Mouse (Mus musculus): ENCODE results near the gene Bcl6. TPM values are rescaled to one million over a fixed set of nuclear protein-coding genes. Genes with fewer than 3 reads are reported as not detected.

Gene Bcl6
- total RNA-seq, 2 experiments from 2014 or later, result 50.6 to 61.2 TPM

DNA sequence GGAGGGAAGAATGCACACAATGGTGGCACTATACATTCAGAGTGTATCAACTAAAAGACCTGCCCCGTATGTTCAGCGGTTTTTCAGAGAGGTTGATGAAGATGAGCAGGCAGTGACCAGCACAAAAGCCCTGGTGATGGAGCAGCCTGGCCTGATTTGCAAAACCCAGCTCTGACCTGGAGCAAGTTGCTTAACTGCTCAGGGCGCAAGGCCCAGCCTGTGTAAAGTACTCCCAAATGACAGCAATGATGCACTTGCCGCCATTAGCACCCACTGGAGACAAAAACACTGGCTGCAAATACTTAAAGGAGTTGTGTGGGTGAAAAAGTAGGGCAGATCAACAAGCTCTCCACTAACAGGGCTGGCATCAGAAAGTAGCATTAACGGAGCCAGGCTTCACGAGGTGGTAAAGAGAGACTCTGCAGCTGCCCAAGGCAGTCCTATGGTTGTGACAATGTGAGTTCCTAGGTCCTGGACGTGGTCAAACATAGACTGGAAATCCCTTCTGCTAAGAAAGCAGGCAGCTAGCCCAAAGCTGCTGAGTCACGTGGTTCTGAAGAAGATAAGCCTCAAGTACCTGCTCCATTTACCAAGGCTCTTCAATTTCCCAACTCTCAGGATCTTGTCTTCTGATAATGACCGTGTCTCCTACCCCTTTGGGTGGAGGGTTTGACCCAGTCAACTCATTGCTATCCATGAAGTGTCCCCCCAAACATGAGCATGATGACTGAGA lies 14.9 kb downstream of the Bcl6 start:
- DNase-seq (ENCODE audit: low spot score), result no peak

DNA sequence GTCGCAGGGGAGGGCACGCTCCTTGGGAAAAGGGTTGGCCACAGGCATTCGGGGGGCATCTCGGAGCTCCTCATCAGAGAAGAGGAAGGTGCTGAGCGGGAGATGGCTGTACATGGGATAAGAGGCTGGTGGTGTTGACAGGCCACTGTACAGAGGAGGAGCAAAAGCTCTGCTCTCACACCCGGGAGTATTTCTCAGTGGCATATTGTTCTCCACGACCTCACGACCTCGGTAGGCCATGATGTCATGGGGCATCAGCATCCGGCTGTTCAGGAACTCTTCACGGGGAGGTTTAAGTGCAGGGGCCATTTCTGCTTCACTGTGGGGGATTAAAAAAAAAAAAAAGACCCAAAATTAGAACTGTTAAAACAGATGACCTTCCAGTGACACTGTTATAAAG lies 15.8 kb downstream of the Bcl6 start:
- DNase-seq (ENCODE audit: low spot score), result no peak

DNA sequence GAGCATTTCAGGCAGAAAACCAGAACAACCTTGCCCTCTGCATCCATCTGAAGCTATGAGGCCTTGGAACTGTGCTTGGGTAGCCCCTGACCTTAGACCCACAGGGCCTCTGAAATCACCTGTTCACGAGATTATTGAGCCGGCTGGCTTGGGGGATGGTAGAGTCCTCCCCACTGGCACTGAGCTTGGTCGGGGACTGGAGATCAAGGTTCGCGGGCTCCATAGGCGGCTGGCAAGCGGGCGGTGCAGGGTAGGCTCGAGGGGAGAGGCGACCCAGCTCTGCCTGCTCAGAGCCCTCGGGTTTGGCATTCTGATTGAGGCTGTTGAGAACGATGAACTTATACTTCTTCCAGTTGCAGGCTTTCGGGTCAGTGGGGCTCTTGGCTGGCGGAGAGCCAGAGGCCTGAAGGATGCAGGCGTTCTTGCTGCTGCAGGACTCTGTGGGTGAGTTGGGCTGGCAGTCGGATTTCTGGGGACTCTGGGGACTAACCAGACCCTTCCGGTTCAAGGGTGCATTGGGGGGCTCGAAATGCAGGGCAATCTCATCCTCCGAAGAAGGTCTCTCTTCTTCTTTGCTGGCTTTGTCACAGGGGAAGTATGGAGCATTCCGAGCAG lies 16.4 kb downstream of the Bcl6 start:
- DNase-seq (ENCODE audit: low spot score), result no peak

DNA sequence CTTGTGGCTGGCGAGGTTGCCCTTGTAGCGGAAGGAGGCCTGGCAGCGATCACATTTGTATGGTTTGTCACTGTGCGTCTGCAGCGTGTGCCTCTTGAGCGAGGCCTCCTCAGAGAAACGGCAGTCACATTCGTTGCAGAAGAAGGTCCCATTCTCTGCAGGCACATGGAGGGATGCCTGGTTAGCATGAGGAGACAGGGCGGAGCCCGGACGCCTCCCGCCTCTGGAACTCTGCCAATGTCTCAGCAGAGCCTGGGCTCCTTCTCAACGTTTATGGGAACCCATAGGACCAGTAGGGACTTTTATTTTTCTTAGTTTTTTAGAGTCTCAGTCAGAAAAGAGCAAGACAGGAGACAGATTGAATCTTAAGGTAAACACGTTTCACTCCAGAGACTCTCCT lies 18.7 kb downstream of the Bcl6 start:
- no peak for DNase-seq (ENCODE audit: low spot score)

- no peak for DNase-seq (ENCODE audit: low spot score)
These were observed 19.8 kb downstream of the Bcl6 start for GRCm38 (mm10) chr16:23968888-23969287.

DNA sequence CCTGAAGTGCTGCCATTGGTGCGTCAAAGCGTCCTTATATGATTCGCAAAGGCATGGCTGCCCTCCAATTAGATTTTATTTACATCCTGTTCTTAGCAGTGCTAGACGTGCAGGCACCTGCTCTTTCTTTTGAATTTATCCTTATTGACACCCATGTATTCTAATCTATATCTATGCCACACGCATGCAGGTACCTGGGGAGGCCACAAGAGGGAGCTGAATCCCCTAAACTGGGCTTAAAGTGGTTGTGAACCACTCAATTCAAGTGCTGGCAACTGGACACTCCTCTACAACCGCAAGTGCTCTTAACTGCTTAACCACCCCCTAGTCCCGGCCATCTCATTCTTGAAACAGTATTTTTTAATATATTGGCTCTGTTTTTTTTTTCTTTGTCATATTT lies 21.4 kb downstream of the Bcl6 start:
- DNase-seq (ENCODE audit: low spot score), result no peak

DNA sequence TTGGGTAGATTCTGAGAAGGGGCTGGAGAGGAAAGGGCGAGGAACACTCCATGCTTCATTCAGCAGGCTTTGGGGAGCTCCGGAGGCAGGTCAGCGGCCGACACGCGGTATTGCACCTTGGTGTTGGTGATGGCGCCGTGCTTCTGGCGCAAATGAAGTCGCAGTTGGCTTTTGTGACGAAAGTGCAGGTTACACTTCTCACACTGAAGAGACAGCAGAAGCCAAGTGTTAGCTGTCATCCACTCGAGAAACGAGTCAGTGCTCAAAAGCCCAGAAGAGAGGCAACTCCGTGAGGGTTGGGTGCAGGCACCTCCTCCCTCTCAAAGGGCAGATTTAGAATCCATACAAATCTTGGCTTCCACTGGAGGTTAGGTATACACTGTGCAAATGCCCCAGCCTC lies 22.6 kb downstream of the Bcl6 start:
- no peak for DNase-seq (ENCODE audit: low spot score)

DNA sequence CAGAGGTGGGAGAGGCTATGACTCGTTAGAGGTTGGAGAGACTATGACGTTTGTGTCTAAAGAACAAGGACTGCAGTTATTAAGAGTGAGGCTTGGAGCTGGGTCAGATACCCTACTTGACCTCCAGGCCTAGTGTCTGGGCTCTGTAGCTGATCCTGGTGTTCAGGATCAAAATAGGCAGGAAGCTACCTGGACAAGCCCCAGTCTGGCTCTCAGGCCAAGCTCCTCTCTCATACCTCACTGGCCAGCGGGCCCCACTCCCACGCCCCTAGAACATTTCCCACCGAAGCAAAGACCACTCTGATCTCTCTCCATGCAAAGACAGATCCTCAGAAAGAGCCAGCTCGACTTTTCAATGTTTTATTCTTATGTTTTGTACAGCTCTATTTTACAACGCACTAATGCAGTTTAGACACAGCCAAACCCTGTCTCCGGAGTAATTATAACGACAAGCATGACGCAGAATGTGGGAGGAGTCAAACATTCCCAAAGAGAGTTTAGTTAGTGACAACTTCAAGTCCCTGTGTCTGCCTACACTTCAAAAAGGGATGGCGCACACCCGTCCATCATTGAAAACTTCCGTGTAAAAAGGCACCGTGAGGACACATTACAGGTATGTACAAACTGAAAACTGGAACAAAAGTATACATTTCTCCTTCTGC lies 23.8 kb downstream of the Bcl6 start:
- DNase-seq (ENCODE audit: low spot score), result no peak

DNA sequence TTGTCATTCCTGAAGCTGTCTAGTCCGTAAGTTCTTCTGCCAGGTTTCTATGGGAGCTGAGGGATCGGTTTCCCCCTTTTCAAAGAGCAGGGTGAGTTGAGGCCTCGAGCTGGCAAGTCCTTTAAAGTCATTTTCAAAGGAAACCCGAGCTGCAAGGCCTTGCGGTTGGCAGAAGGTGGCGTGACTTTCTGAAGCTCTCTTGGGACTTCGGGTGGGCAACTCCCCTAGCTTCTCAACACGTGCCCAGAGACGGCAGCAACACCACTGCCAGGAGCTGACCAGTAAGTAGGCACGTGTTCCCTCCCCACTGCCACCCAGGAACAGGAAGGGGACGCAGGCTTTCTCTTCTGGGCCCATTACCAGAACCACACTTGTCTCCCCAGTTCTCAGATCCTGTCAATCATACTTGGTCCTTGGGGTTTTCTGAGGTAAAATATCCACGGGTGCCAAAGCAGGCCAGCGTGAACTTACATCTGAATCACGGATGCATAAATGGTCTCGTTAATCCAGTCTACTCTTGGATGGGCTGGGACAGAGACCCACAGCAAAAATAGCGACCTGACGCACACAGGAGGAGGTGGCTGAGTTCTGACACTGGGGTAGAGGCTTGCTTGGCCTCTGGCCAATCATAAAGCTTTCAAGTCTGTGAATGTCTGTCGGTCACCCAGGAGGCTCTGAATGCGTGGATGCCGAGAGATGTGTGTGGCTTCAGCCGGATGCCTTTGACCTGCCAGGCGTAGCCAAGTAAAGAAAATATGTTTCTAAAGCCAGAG lies 24.6 kb downstream of the Bcl6 start:
- DNase-seq (ENCODE audit: low spot score), result peak; percentile 66

DNA sequence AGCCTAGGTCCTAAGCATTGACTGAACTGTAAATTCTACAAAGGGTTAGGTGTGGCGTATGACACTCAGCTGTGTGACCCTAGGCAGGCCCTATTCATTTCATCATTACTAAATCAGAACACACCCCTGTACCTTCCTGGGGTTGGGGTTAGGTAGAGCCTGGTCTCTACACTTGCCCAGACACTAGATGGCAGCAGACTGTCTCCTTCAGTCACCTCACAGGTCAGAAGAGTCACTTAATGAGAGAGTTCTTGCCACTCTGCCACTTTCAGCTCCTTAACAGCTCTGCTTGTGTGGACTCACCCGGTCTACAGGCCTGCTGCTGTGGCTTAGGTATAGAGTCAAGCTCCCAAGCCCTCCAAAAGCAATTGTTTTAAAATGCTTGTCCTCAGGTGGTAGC lies 26.3 kb downstream of the Bcl6 start:
- no peak for DNase-seq (ENCODE audit: low spot score)

DNA sequence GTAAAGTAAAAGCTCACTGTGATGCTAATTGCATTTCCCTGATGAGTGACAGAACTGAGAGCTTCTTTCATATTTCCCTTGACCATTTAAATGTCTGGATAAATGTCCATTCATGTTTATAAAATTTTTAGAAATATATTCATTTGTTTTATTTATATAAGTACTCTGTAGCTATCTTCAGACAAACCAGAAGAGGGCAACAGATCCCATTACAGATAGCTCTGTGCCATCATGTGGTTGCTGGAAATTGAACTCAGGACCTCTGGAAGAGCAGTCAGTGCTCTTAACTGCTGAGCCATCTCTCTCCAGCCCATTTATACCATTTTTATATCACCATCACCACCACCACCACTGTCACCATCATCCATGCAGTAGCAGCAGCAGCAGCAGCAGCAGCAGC lies 29.7 kb downstream of the Bcl6 start:
- no peak for DNase-seq (ENCODE audit: low spot score)

DNA sequence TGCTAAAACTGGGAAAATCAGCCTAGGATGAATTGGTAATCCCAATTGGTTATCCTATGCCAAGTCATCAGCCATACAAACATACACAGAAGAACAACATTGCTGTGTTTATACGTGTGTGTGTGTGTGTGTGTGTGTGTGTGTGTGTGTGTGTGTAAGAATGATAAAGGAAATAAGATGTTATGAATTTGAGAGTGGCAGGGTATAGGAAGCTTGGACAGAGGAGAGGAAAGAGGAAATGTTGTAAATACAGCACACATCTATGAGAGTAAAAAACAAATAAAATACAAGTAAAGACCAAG lies 34.7 kb downstream of the Bcl6 start:
- no peak for DNase-seq (ENCODE audit: low spot score)

GRCm38 (mm10) chr16:23953189-23953958 lies 35.3 kb downstream of the Bcl6 start:
- DNase-seq (ENCODE audit: low spot score), result peak; percentile 63

- no peak for DNase-seq (ENCODE audit: low spot score)
These were observed 36.4 kb downstream of the Bcl6 start for GRCm38 (mm10) chr16:23952101-23952727.

GRCm38 (mm10) chr16:23947654-23948053 lies 41.0 kb downstream of the Bcl6 start:
- DNase-seq (ENCODE audit: low spot score), result no peak

GRCm38 (mm10) chr16:23944801-23945200 lies 43.9 kb downstream of the Bcl6 start:
- no peak for DNase-seq (ENCODE audit: low spot score)

- no peak for DNase-seq (ENCODE audit: low spot score)
These were observed 54.3 kb downstream of the Bcl6 start for GRCm38 (mm10) chr16:23934397-23934796.

GRCm38 (mm10) chr16:23932294-23932693 lies 56.4 kb downstream of the Bcl6 start, which contains the start of gene Rtp2:
Gene Rtp2 (minus strand): TSS chr16:23932394.
- DNase-seq (ENCODE audit: low spot score), result no peak

DNA sequence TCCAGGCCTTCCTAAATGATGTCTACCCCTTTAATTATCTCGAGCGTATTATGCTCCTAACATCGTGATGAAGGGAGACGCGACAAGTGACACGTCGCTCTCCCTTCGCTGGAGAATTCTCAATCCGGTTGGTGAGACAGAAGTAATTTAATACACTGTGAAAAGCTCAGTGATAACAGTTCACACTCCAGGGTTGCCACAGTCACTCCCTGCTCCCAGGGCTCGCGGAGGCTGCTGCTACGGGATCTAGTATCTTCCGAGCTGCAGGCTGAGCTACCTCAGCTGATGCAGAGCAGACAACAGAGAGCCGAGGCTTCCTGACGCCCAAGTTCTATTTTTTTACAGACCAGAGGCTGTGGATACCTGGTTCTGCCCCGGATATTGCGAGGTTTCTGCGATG lies 57.4 kb downstream of the Bcl6 start:
- DNase-seq (ENCODE audit: low spot score), result no peak

DNA sequence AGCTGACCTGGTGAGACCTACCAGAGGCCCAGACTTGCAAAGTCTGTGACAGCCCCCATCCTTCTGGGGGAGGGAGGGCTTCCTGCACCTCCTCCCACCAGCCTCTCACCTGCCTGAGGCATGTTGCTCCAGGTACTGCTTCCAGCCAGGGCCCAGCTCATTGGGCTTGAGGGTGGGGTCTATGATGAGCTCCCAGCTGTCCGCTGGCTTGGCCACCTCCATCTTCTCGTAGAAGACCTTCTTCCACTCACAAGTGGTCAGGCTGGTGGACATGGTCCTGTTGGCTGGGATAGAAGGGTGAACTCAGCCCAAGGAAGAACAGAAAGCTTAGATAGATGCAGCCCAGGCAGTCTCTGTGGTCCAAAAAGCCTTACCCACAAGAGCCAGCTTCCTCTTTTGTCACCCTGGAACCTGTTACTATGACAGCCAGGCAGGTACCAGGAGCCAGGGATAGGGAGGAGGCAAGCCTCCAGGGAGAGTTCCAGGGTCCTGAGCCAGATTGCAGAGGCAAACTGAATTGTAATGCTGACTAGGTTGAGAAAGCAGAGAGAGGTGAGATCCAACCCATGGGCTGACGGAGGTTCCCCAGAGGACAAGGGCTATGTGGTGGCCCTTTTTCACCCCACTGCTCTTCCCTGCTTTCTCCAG lies 58.1 kb downstream of the Bcl6 start:
- DNase-seq (ENCODE audit: low spot score), result no peak

Data from gastrocnemius, adult 18-20 months (tissue).